Mouse (Mus musculus) frontal cortex, adult 2 months (tissue): ENCODE results near the gene Ccdc30. TPM values are rescaled to one million over a fixed set of nuclear protein-coding genes. Genes with fewer than 3 reads are reported as not detected.

ENCODE experiments used
- polyA plus RNA-seq: library from polyadenylated mRNA; depleted of rRNA; stranded (reverse); fragments of >200 nt; gene quantifications from 2 replicates; pipeline ENCODE4 v1.2.3, GENCODE M21; 2012; rRNA removed

Ccdc30 gene
- polyA plus RNA-seq, 1 experiment = 17.4 TPM

Other genes starting within 250 kb of the Ccdc30 start
- gene Zfp691, start 241.3 kb downstream of the Ccdc30 start, polyA plus RNA-seq = 7.1 and 8.0 TPM in 2 replicates
- gene Ermap, start 225.5 kb downstream of the Ccdc30 start, polyA plus RNA-seq = 0.76 and 0.80 TPM in 2 replicates
- gene Svbp, start 220.2 kb downstream of the Ccdc30 start, polyA plus RNA-seq = 32.9 and 34.7 TPM in 2 replicates
- gene Tmem269, start 197.3 kb downstream of the Ccdc30 start, polyA plus RNA-seq = 1.1 and 1.2 TPM in 2 replicates
- 13.9 and 15.0 TPM in 2 replicates for gene AU022252, start 182.8 kb downstream of the Ccdc30 start, polyA plus RNA-seq
- gene P3h1, start 182.6 kb downstream of the Ccdc30 start, polyA plus RNA-seq = 11.6 and 14.1 TPM in 2 replicates
- gene Cldn19, start 160.1 kb downstream of the Ccdc30 start, polyA plus RNA-seq = 3.4 TPM in 2 replicates
- 326 and 332 TPM in 2 replicates for gene Ybx1, start 120.9 kb downstream of the Ccdc30 start, polyA plus RNA-seq
- 26.7 and 29.3 TPM in 2 replicates for gene Ppih, start 95.0 kb downstream of the Ccdc30 start, polyA plus RNA-seq
- 7.7 and 10.3 TPM in 2 replicates for gene Ppcs, start 6.9 kb upstream of the Ccdc30 start, polyA plus RNA-seq
- gene Zmynd12, start 7.3 kb upstream of the Ccdc30 start, polyA plus RNA-seq = 0.80 and 0.88 TPM in 2 replicates
- gene Rimkla, start 77.1 kb upstream of the Ccdc30 start, polyA plus RNA-seq = 11.6 and 12.0 TPM in 2 replicates
- gene Foxj3, start 121.5 kb upstream of the Ccdc30 start, polyA plus RNA-seq = 35.5 and 39.4 TPM in 2 replicates
- gene Frg2f1, start 124.0 kb upstream of the Ccdc30 start, polyA plus RNA-seq = 11.0 and 14.2 TPM in 2 replicates
- not detected in 2 replicates for gene Guca2a, start 222.2 kb upstream of the Ccdc30 start, polyA plus RNA-seq
- 0.88 and 2.4 TPM in 2 replicates for gene Guca2b, start 243.4 kb upstream of the Ccdc30 start, polyA plus RNA-seq